Mouse (Mus musculus): Measurements from ENCODE around the gene Scn2a.
"Not testable (repeated sequence)": the region's sequence is repeated elsewhere in the genome, so short reads cannot be mapped to it uniquely, and the experiment has no call there.

Scn2a gene

DNA sequence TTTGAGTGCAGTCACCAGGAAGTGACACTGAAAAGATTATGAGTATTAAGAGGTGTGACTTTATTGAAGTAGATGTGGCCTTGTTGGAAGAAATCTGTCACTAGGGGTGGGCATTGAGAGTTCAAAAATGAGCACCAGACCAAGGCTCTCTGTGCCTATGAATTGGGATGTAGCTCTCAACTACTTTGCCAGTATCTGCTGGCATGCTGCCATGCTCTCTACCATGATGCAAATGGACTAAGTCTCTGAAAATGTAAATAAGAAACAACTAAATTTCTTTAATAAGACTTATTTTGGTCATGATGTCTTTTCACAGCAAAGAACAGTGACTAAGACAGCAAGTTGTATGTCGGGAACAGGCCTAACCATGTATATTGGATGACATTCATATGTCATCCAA, 79.7 kb downstream of the Scn2a start:
- DNase-seq (ENCODE audit: low spot score) = no peak

DNA sequence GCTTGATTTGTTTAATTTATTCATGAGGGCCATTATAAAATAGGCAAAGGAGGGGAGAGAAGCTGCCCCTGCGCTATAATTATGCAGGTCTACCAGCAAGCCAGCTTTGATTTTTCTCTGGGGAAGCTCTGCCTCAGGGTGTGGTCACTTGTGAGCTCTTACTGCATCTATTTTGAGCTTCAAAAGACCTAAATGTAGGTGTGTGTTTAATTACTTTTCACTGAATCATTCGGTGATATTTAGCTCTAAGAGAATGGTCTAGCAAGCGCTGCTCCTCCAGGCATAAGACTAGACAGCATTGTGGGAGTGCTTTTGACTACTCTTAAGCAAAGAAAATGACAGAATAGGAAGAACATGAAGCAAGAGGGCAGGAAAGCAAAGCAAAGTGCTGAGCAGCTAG, 80.6 kb downstream of the Scn2a start:
- DNase-seq (ENCODE audit: low spot score) = no peak

DNA sequence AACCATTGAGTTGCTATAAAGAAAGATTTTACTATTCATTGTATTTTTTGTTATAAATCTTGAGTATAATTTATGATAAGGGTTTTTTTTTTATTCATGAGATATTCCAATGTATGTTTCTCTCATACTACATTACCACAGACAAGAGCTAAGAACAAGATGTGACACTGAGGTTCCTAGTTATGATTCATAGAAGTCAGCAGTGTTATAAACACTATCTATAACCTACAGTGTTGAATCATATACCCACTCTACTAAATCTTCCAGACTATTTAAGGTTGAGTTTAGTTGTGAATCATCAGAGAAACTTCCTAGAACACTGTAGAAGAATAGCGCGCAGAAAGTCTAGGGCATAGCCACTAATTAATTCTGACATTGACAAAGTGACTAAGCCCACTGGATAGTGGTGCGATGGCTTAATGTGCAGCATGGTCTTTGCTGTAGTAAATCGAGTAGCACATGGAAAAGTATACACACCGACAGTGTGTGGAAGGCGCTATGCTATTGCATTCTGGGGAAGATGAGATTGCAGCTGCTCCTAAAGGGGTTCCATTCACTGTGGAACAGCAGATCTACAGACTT, 101.7 kb downstream of the Scn2a start:
- DNase-seq (ENCODE audit: low spot score) = no peak

GRCm38 (mm10) chr2:65745400-65745799, 124.8 kb downstream of the Scn2a start:
- DNase-seq (ENCODE audit: low spot score) = no peak

- DNase-seq (ENCODE audit: low spot score) = no peak
Observed at GRCm38 (mm10) chr2:65782442-65782841, 161.9 kb downstream of the Scn2a start.

DNA sequence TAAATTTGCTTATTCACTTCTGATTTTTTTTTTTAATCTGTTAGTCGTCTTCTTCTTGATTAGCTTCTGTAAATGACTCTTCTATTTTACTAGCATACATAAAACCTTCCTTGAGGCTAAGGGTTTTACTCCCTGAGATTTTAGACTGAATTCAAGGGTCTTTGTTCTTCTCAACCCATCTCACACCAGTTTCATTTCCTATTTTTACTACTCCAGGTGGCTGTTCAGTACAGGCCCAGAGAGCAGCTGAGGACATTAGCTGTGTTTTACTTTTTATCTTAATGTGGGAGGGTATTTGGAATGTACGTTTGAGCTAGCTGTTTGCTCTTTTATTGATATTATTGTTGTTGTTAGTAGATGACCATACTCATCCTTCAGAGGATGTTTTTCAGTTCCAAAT, 162.8 kb downstream of the Scn2a start:
- no peak for DNase-seq (ENCODE audit: low spot score)

GRCm38 (mm10) chr2:65792516-65792915, 171.9 kb downstream of the Scn2a start:
- no peak for DNase-seq (ENCODE audit: low spot score)

- no peak for DNase-seq (ENCODE audit: low spot score)
Observed at GRCm38 (mm10) chr2:65793593-65793992, 173.0 kb downstream of the Scn2a start.

DNA sequence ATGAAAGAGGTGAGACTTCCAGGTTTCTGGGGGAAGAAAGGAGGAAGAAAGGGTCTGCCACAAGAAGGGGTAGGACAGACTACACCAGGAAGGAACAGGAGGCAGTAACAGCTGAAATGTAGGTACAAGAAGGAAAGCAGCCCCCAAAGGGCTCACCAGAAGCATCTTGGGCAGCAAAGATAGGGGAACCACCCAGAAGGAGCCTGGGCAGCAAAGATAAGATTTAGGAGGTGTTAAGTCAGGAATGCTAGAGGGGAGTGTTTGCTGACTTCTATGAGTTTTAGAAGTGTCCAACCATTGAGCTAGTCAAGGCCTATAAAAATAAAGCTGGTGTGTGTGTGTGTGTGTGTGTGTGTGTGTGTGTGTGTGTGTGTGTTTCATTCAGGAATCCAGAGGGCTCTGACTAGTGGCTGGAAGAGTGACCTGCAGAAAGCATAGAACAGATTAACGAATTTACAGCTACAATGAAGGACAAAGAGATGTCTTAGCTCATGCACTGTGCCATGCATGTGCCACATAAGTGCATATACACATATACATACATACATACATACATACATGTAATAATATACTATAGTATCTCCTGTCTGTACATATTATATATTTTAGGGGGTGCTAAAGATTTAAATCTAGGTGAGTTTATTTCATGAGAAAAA, 180.6 kb downstream of the Scn2a start:
- no peak for DNase-seq (ENCODE audit: low spot score)

GRCm38 (mm10) chr2:65806556-65806955, 186.0 kb downstream of the Scn2a start:
- no peak for DNase-seq (ENCODE audit: low spot score)

- DNase-seq (ENCODE audit: low spot score) = not testable (repeated sequence)
Observed at GRCm38 (mm10) chr2:65811203-65811602, 190.6 kb downstream of the Scn2a start.

Data from testis, postnatal 14 days (tissue).